Mouse (Mus musculus) MEL (cell line): Measurements from ENCODE around the gene Chrna9. TPM values are rescaled to one million over a fixed set of nuclear protein-coding genes. Genes with fewer than 3 reads are reported as not detected.

Experiments
- DNase-seq: peaks from one replicate; pipeline ENCODE4 v3.0.0; 2011; ENCODE audit warnings: low read depth, low spot score
- H3K27ac ChIP-seq: 2 replicates; pipeline ENCODE4 v1.5.1; 2012; ENCODE audit warnings: low read depth, mild to moderate bottlenecking, control low read depth, low read length, moderate library complexity; ENCODE audit not compliant: control insufficient read depth
- H3K27me3 ChIP-seq, 2 experiments: fragments of 150-350 bp in 1 of 2; sonication (generic) in 1 of 2; 2 replicates each; pipeline ENCODE4 v1.6.1; 2012; ENCODE audit warnings: low read length in 2 of 2, mild to moderate bottlenecking in 2 of 2, improper control_type of control experiment in 1 of 2, moderate library complexity in 1 of 2; ENCODE audit not compliant: insufficient read depth in 2 of 2, control insufficient read depth in 1 of 2
- H3K36me3 ChIP-seq, 2 experiments: 2 replicates each; pipeline ENCODE4 v1.6.1; 2012 to 2014; ENCODE audit warnings: low read length in 2 of 2, improper control_type of control experiment in 1 of 2, inconsistent platforms in 1 of 2, mild to moderate bottlenecking in 1 of 2; ENCODE audit not compliant: insufficient read depth in 2 of 2, control insufficient read depth in 1 of 2
- H3K4me1 ChIP-seq, 2 experiments: fragments of 150-350 bp in 1 of 2; sonication (generic) in 1 of 2; 2 replicates each; pipeline ENCODE4 v1.6.1; 2012; ENCODE audit warnings: low read length in 2 of 2, improper control_type of control experiment in 1 of 2, mild to moderate bottlenecking in 1 of 2; ENCODE audit not compliant: insufficient read depth in 2 of 2, control insufficient read depth in 1 of 2
- H3K4me3 ChIP-seq, 2 experiments: fragments of 150-350 bp in 1 of 2; sonication (generic) in 1 of 2; 2 replicates each; pipeline ENCODE4 v1.5.1; 2012; ENCODE audit warnings: low read depth in 2 of 2, low read length in 2 of 2, mild to moderate bottlenecking in 2 of 2, moderate library complexity in 2 of 2, control low read depth in 1 of 2, improper control_type of control experiment in 1 of 2; ENCODE audit not compliant: control insufficient read depth in 1 of 2, insufficient read depth in 1 of 2
- H3K79me2 ChIP-seq: 2 replicates; pipeline ENCODE4 v1.6.1; 2012; ENCODE audit warnings: mild to moderate bottlenecking, low read length, moderate library complexity; ENCODE audit not compliant: control insufficient read depth, poor library complexity, insufficient read depth
- H3K9ac ChIP-seq: 2 replicates; pipeline ENCODE4 v1.6.1; 2012; ENCODE audit warnings: low read depth, mild to moderate bottlenecking, control low read depth, low read length, moderate library complexity; ENCODE audit not compliant: control insufficient read depth, poor library complexity, severe bottlenecking
- H3K9me3 ChIP-seq: fragments of 150-350 bp; sonication (generic); replicated peaks from 2 replicates; pipeline ENCODE4 v1.6.1; 2012; ENCODE audit warnings: mild to moderate bottlenecking, low read length, improper control_type of control experiment, moderate library complexity; ENCODE audit not compliant: insufficient read depth
- BHLHE40 ChIP-seq: IDR thresholded peaks from 2 replicates; pipeline ENCODE4 v1.6.1; 2012; ENCODE audit warnings: low read depth, mild to moderate bottlenecking, inconsistent platforms, low read length, improper control_type of control experiment, borderline replicate concordance
- CHD1 ChIP-seq: IDR thresholded peaks from 2 replicates; pipeline ENCODE4 v1.6.1; 2012; ENCODE audit warnings: low read depth, mild to moderate bottlenecking, inconsistent platforms, low read length, improper control_type of control experiment
- CHD2 ChIP-seq: IDR thresholded peaks from 2 replicates; pipeline ENCODE4 v1.6.1; 2011; ENCODE audit warnings: low read length, improper control_type of control experiment
- CTCF ChIP-seq, 3 experiments: IDR thresholded peaks in 2 of 3; conservative IDR thresholded peaks in 1 of 3; 2 replicates each; pipeline ENCODE4 v1.5.1; 2011 to 2012; ENCODE audit warnings: low read length in 3 of 3, low read depth in 2 of 3, mild to moderate bottlenecking in 2 of 3, improper control_type of control experiment in 1 of 3, inconsistent platforms in 1 of 3, mixed read lengths in 1 of 3, moderate library complexity in 1 of 3; ENCODE audit not compliant: control insufficient read depth in 1 of 3, insufficient read depth in 1 of 3, poor library complexity in 1 of 3, severe bottlenecking in 1 of 3
- E2F4 ChIP-seq: IDR thresholded peaks from 2 replicates; pipeline ENCODE4 v1.6.1; 2011; ENCODE audit warnings: low read depth, low read length, improper control_type of control experiment, borderline replicate concordance
- ELF1 ChIP-seq: IDR thresholded peaks from 2 replicates; pipeline ENCODE4 v1.6.1; 2014; ENCODE audit warnings: low read depth, mild to moderate bottlenecking, inconsistent platforms, low read length, improper control_type of control experiment, moderate library complexity
- EP300 ChIP-seq, 2 experiments: IDR thresholded peaks; 2 replicates each; pipeline ENCODE4 v1.6.1; 2011; ENCODE audit warnings: improper control_type of control experiment in 2 of 2, low read length in 2 of 2, low read depth in 1 of 2, mild to moderate bottlenecking in 1 of 2
- ETS1 ChIP-seq: IDR thresholded peaks from 2 replicates; pipeline ENCODE4 v1.6.1; 2012; ENCODE audit warnings: low read depth, mild to moderate bottlenecking, inconsistent platforms, low read length, improper control_type of control experiment, moderate library complexity
- GABPA ChIP-seq: IDR thresholded peaks from 2 replicates; pipeline ENCODE4 v1.6.1; 2012; ENCODE audit warnings: low read depth, mild to moderate bottlenecking, inconsistent platforms, low read length, improper control_type of control experiment, moderate library complexity
- GATA1 ChIP-seq: IDR thresholded peaks from 2 replicates; pipeline ENCODE4 v1.6.1; 2011; ENCODE audit warnings: low read depth, low read length, improper control_type of control experiment
- HCFC1 ChIP-seq: IDR thresholded peaks from 2 replicates; pipeline ENCODE4 v1.6.1; 2012; ENCODE audit warnings: low read depth, mild to moderate bottlenecking, inconsistent platforms, low read length, improper control_type of control experiment, moderate library complexity
- JUND ChIP-seq: IDR thresholded peaks from 2 replicates; pipeline ENCODE4 v1.6.1; 2011; ENCODE audit warnings: low read depth, mild to moderate bottlenecking, improper control_type of control experiment, low read length
- KAT2A ChIP-seq: conservative IDR thresholded peaks from 2 replicates; pipeline ENCODE4 v1.6.1; 2012; ENCODE audit warnings: low read depth, low read length, improper control_type of control experiment, inconsistent platforms
- MAFK ChIP-seq: IDR thresholded peaks from 2 replicates; pipeline ENCODE4 v1.6.1; 2011; ENCODE audit warnings: low read depth, mild to moderate bottlenecking, low read length, improper control_type of control experiment, borderline replicate concordance
- MAX ChIP-seq: IDR thresholded peaks from 2 replicates; pipeline ENCODE4 v1.6.1; 2011; ENCODE audit warnings: low read length, improper control_type of control experiment
- MAZ ChIP-seq: IDR thresholded peaks from 2 replicates; pipeline ENCODE4 v1.6.1; 2012; ENCODE audit warnings: low read depth, mild to moderate bottlenecking, inconsistent platforms, low read length, improper control_type of control experiment
- MEF2A ChIP-seq: IDR thresholded peaks from 2 replicates; pipeline ENCODE4 v1.6.1; 2014; ENCODE audit warnings: low read depth, mild to moderate bottlenecking, inconsistent platforms, low read length, improper control_type of control experiment; ENCODE audit not compliant: poor library complexity, insufficient replicate concordance, severe bottlenecking; ENCODE audit errors: extremely low read depth
- MXI1 ChIP-seq: IDR thresholded peaks from 2 replicates; pipeline ENCODE4 v1.6.1; 2011; ENCODE audit warnings: mild to moderate bottlenecking, low read depth, low read length, improper control_type of control experiment
- MYB ChIP-seq: IDR thresholded peaks from 2 replicates; pipeline ENCODE4 v1.6.1; 2011; ENCODE audit warnings: mild to moderate bottlenecking, low read depth, low read length, improper control_type of control experiment
- MYC ChIP-seq: IDR thresholded peaks from 2 replicates; pipeline ENCODE4 v1.6.1; 2011; ENCODE audit warnings: low read depth, mild to moderate bottlenecking, low read length, improper control_type of control experiment, moderate library complexity
- NELFE ChIP-seq: IDR thresholded peaks from 2 replicates; pipeline ENCODE4 v1.6.1; 2011; ENCODE audit warnings: low read depth, low read length, improper control_type of control experiment
- NRF1 ChIP-seq: IDR thresholded peaks from 2 replicates; pipeline ENCODE4 v1.6.1; 2014; ENCODE audit warnings: low read depth, mild to moderate bottlenecking, inconsistent platforms, low read length, improper control_type of control experiment, moderate library complexity; ENCODE audit not compliant: poor library complexity, insufficient read depth, severe bottlenecking
- POLR2A ChIP-seq, 2 experiments: IDR thresholded peaks; 2 replicates each; pipeline ENCODE4 v1.6.1; 2011 to 2012; ENCODE audit warnings: low read length in 2 of 2, mild to moderate bottlenecking in 2 of 2, control low read depth in 1 of 2, improper control_type of control experiment in 1 of 2, low read depth in 1 of 2, moderate library complexity in 1 of 2; ENCODE audit not compliant: control insufficient read depth in 1 of 2, insufficient read depth in 1 of 2, poor library complexity in 1 of 2
- POLR2AphosphoS5 ChIP-seq: IDR thresholded peaks from 2 replicates; pipeline ENCODE4 v1.6.1; 2012; ENCODE audit warnings: low read depth, borderline replicate concordance, mild to moderate bottlenecking, inconsistent platforms, low read length, moderate library complexity, mixed read lengths
- RAD21 ChIP-seq: IDR thresholded peaks from 2 replicates; pipeline ENCODE4 v1.6.1; 2011; ENCODE audit warnings: mild to moderate bottlenecking, low read depth, low read length, improper control_type of control experiment
- RCOR1 ChIP-seq: IDR thresholded peaks from 2 replicates; pipeline ENCODE4 v1.6.1; 2012; ENCODE audit warnings: low read depth, mild to moderate bottlenecking, inconsistent platforms, low read length, improper control_type of control experiment
- SMC3 ChIP-seq: IDR thresholded peaks from 2 replicates; pipeline ENCODE4 v1.6.1; 2011; ENCODE audit warnings: low read depth, low read length, improper control_type of control experiment
- TAL1 ChIP-seq: IDR thresholded peaks from 2 replicates; pipeline ENCODE4 v1.6.1; 2012; ENCODE audit warnings: mild to moderate bottlenecking, inconsistent platforms, low read length, moderate library complexity, mixed read lengths
- TBP ChIP-seq: IDR thresholded peaks from 2 replicates; pipeline ENCODE4 v1.8.0; 2011; ENCODE audit warnings: low read depth, low read length, improper control_type of control experiment
- TCF12 ChIP-seq: IDR thresholded peaks from 2 replicates; pipeline ENCODE4 v1.6.1; 2014; ENCODE audit warnings: low read depth, mild to moderate bottlenecking, inconsistent platforms, low read length, improper control_type of control experiment, moderate library complexity
- UBTF ChIP-seq: IDR thresholded peaks from 2 replicates; pipeline ENCODE4 v1.6.1; 2012; ENCODE audit warnings: low read depth, mild to moderate bottlenecking, inconsistent platforms, low read length, improper control_type of control experiment, moderate library complexity, borderline replicate concordance; ENCODE audit not compliant: insufficient read depth
- USF1 ChIP-seq: IDR thresholded peaks from 2 replicates; pipeline ENCODE4 v1.6.1; 2014; ENCODE audit warnings: low read depth, mild to moderate bottlenecking, inconsistent platforms, low read length, improper control_type of control experiment, moderate library complexity
- USF2 ChIP-seq, 2 experiments: IDR thresholded peaks; 2 replicates each; pipeline ENCODE4 v1.6.1; 2011 to 2012; ENCODE audit warnings: improper control_type of control experiment in 2 of 2, low read length in 2 of 2, borderline replicate concordance in 1 of 2, inconsistent platforms in 1 of 2, low read depth in 1 of 2, mild to moderate bottlenecking in 1 of 2; ENCODE audit not compliant: insufficient read depth in 1 of 2
- ZC3H11A ChIP-seq: IDR thresholded peaks from 2 replicates; pipeline ENCODE4 v1.6.1; 2012; ENCODE audit warnings: low read depth, mild to moderate bottlenecking, inconsistent platforms, low read length, improper control_type of control experiment
- ZKSCAN1 ChIP-seq: IDR thresholded peaks from 2 replicates; pipeline ENCODE4 v1.6.1; 2012; ENCODE audit warnings: low read depth, mild to moderate bottlenecking, inconsistent platforms, low read length, improper control_type of control experiment, moderate library complexity
- ZMIZ1 ChIP-seq: IDR thresholded peaks from 2 replicates; pipeline ENCODE4 v1.6.1; 2012; ENCODE audit warnings: low read depth, mild to moderate bottlenecking, inconsistent platforms, low read length, improper control_type of control experiment, moderate library complexity
- ZNF384 ChIP-seq: IDR thresholded peaks from 2 replicates; pipeline ENCODE4 v1.6.1; 2012; ENCODE audit warnings: low read depth, mild to moderate bottlenecking, inconsistent platforms, low read length, improper control_type of control experiment
- polyA plus RNA-seq, 2 experiments: library from polyadenylated mRNA; stranded (reverse) in 1 of 2; unstranded in 1 of 2; fragments of >175 nt in 1 of 2; fragments of >200 nt in 1 of 2; gene quantifications; 2 replicates each; pipeline versions ENCODE4 v1.2.1 to v1.2.4; 2012; ENCODE audit warnings: low replicate concordance in 2 of 2, low read depth in 1 of 2; ENCODE audit not compliant: insufficient read length in 2 of 2, insufficient read depth in 1 of 2, missing spikeins in 1 of 2
- total RNA-seq: library from RNA; depleted of rRNA; stranded (reverse); fragments of 300-350 nt; gene quantifications from 2 replicates; pipeline ENCODE4 v1.2.3, GENCODE M21; 2012

Chrna9 gene
- total and polyA plus RNA-seq, 3 experiments = not detected

- Histone ChIP-seq H3K36me3 (peaks cover 0 to 62% of the 10 kb centered on the region in 2 experiments; a peak in 2 of 4 replicates), H3K27ac (peak overlapping the region; percentile 99), H3K79me2 (peaks cover 10% of the 10 kb centered on the region), H3K9me3 (no peaks in the 10 kb centered on the region), H3K9ac (peak overlapping the region; percentile 71), H3K4me3 (peak overlapping the region; percentile 54 to 57), H3K4me1 (peaks cover 43 to 57% of the 10 kb centered on the region in 2 experiments), H3K27me3 (no peaks in the 10 kb centered on the region)
- DNase-seq = peak; percentile 82
- TF ChIP-seq MAX = peak; percentile 83
- no peak for TF ChIP-seq MAZ
- TF ChIP-seq UBTF = no peak
- peak; percentile 80 for TF ChIP-seq TCF12
- TF ChIP-seq MXI1 = peak; percentile 52
- TF ChIP-seq ELF1 = no peak
- no peak for TF ChIP-seq MEF2A
- TF ChIP-seq CHD2 = no peak
- TF ChIP-seq NRF1 = no peak
- TF ChIP-seq RCOR1 = 0 out of 2 replicates have a peak, but pooled peaks have one; percentile 8
- TF ChIP-seq CHD1 = no peak
- TF ChIP-seq CTCF (IDR thresholded peaks at IDR 0.05 in 2 of 3, conservative IDR thresholded peaks at IDR 0.05 in 1 of 3; ENCODE audit: control insufficient read depth in 1 of 3, insufficient read depth in 1 of 3, low read depth in 2 of 3, low read length in 3 of 3, poor library complexity in 1 of 3, severe bottlenecking in 1 of 3) = no peak
- no peak for TF ChIP-seq ZNF384
- no peak for TF ChIP-seq E2F4
- no peak for TF ChIP-seq ZMIZ1
- no peak for TF ChIP-seq POLR2AphosphoS5
- TF ChIP-seq POLR2A (IDR thresholded peaks at IDR 0.05; ENCODE audit: control insufficient read depth in 1 of 2, insufficient read depth in 1 of 2, low read depth in 1 of 2, low read length in 2 of 2, poor library complexity in 1 of 2) = no peak; a peak in 1 of 4 replicates
- no peak for TF ChIP-seq GABPA
- TF ChIP-seq MAFK = no peak
- TF ChIP-seq MYC = peak; percentile 68
- TF ChIP-seq USF2 (IDR thresholded peaks at IDR 0.05; ENCODE audit: borderline replicate concordance in 1 of 2, insufficient read depth in 1 of 2, low read depth in 1 of 2, low read length in 2 of 2) = no peak
- TF ChIP-seq ZKSCAN1 = no peak
- peak; percentile 76 for TF ChIP-seq ETS1
- TF ChIP-seq USF1 = no peak
- TF ChIP-seq EP300 (IDR thresholded peaks at IDR 0.05; ENCODE audit: low read depth in 1 of 2, low read length in 2 of 2) = peak; percentile 76 to 87
- TF ChIP-seq BHLHE40 = peak; percentile 54
- TF ChIP-seq MYB = peak; percentile 39; the same call in 1 of the 2 replicates
- peak; percentile 77; the same call in 1 of the 2 replicates for TF ChIP-seq GATA1
- peak; percentile 87 for TF ChIP-seq TAL1
- TF ChIP-seq TBP = peak; percentile 12; the same call in 1 of the 2 replicates
- no peak for TF ChIP-seq SMC3
- TF ChIP-seq HCFC1 = no peak
- TF ChIP-seq JUND = 0 out of 2 replicates have a peak, but pooled peaks have one; percentile 39
- no peak for TF ChIP-seq KAT2A
- no peak for TF ChIP-seq RAD21
- no peak for TF ChIP-seq ZC3H11A
- no peak; the same call in 1 of the 2 replicates for TF ChIP-seq NELFE
Observed at GRCm38 (mm10) chr5:65900113-65900512, 34.6 kb upstream of the Chrna9 start.
